Mouse (Mus musculus): ENCODE data around the gene Ccnjl.

DNA sequence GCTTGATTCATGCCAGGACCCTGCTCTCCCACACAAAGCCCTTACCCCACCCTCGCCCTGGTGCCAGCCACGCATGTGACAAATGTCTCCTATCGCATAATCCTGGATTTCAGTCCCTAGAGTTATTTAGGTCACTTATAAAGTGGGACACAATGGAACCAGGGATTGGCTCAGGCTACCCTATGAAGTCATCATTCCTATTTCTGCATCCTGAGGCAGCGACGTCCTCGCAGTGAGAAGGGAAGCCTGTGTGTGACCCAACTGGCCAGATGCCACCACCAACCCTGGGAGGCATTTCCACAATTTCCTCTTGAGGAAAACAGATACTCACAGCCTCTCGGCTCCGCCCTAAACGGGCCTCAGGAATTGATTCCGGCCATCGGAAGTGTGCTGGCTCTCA is 41.0 kb downstream of the Ccnjl start:
- TF ChIP-seq POLR2A (IDR thresholded peaks at IDR 0.05; ENCODE audit: extremely low read depth, insufficient read depth, low read length) (no peak), CTCF (IDR thresholded peaks at IDR 0.05; ENCODE audit: low read depth, low read length) (no peak)
